Mouse (Mus musculus) gastrocnemius, adult 2 months (tissue): ENCODE results near the gene Ascc1. TPM values are rescaled to one million over a fixed set of nuclear protein-coding genes. Genes with fewer than 3 reads are reported as not detected.

ENCODE experiments used
- DNase-seq: peaks from one replicate; pipeline ENCODE4 v3.0.0; 2022
- H3K27ac ChIP-seq: fragments of 200-600 bp; 2 replicates; pipeline ENCODE4 v1.8.1; 2022; ENCODE audit warnings: mild to moderate bottlenecking
- H3K4me3 ChIP-seq: fragments of 200-600 bp; 2 replicates; pipeline ENCODE4 v1.8.1; 2022; ENCODE audit warnings: mild to moderate bottlenecking, moderate library complexity
- CTCF ChIP-seq: fragments of 200-600 bp; IDR thresholded peaks from 2 replicates; pipeline ENCODE4 v1.8.1; 2022; ENCODE audit warnings: antibody characterized with exemption, mild to moderate bottlenecking, moderate library complexity
- intact Hi-C: fragments of 180-260 bp; cut with DNase I; formaldehyde crosslinking; loops from one replicate; pipeline ENCODE4 v1.15.1; 2025
- total RNA-seq, 2 experiments: library from RNA; stranded (reverse); gene quantifications; 2 replicates each; pipeline ENCODE4 v1.2.3; 2021

Ascc1 gene
- total RNA-seq, 2 experiments from 2014 or later, result 13.6 to 14.6 TPM

DNA sequence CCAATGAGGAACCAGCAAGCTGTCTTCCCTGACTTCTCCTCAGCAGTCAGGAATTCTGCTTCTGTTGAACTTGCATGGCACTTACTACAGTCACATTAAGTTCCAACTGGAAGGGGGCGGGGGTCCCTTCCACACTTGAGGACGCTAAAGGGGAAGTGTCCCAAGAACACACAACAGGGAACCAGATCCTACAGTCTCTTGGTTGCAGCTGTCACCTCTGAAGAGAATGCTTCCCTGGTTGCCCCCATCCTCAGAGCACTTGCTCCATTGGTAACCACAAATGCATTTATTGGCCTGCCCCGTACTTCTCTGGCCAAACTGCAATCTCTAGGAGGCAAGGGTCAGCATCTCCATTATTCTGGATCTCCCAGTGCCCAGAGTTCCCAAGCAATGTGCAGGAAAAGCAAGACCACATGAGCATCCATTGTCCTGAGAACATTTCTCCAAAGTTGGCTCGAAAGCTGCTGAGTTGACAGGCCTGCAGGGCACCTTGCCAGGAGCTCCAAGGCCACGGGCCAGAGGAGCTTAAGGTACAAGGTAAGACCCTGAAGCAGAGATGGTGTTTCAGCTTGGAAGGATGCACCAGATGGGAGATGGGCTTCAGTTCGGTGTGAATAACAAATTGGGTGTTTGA lies 35.2 kb upstream of the Ascc1 start:
- no peak for TF ChIP-seq CTCF
- peak overlapping the region; percentile 69 for H3K27ac ChIP-seq
- intact Hi-C loops, result no loop called here
- no peak overlapping the region for H3K4me3 ChIP-seq
- peak; percentile 68 for DNase-seq

DNA sequence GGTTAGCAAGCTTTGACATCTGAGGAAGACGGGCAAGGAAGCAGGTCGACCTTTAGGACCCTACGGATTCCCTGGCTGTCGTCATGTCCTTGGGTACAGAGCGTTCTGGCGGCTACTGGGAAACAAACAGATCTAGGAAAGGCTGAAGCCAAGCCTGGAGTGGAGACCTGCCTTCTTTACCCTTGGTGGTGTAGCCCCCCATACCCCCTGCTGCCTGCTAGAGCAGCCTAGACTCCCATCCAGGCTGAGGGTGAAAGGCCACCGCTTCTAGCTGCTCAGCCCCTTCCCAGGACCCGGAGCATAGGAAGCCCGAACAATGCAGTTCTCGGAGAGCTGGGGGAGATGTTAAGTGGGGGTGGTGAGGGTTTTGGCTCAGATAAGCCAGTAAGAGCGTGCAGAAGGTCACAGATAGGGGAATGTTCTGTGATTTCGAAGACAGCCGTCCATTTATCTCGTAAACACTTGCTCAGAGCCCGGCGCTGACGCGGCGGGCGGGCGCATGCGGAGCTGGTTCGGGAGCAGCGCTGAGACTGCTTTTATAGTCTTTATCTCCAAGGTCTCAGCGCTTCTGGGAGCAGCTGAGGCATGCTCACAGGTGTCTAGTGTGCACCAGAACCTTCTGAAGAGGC lies 32.7 kb upstream of the Ascc1 start:
- TF ChIP-seq CTCF, result no peak
- intact Hi-C loops, result loop anchor here (1.0 kb wide), 1 partner anchor 18 kb away; no protein-coding TSS in a partner anchor

DNA sequence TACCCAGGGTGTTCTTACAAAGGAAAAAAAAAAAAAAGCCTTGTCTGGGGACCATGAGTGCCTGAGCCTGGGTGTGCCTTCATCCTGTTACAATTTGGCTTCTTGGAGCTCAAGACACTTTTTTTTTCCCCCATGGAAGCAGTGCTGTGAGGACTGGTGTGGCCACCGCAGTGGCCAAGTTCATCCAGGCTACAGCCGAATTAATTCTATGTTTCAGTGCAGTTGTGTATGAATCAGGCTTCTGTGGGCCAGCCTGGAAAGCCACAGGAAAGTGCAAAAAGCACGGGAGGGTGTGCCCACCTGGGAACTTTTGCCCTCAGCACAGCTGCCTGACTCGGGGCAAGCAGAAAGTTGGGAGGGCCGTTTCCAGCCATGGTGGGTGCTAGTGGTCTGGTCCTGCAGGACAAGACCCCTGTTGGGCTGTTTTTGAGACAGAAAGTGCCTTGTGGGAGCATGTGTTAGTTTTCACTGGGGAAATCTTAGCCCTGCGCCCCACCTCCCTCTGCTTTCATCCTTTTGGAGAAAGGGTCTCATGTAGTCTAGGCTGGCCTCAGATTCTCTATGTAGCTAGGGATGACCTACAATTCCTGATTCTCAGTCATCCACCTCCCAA lies 32.0 kb upstream of the Ascc1 start:
- Histone ChIP-seq H3K27ac (peak overlapping the region; percentile 100), H3K4me3 (peak overlapping the region; percentile 80)
- peak; percentile 68 for DNase-seq
- intact Hi-C loops, result loop anchor here (1.0 kb wide), 1 partner anchor 18 kb away; no protein-coding TSS in a partner anchor
- no peak for TF ChIP-seq CTCF

More for the DNA sequence above, 32.7 kb upstream of the Ascc1 start:
- peak; percentile 87 for DNase-seq
- H3K4me3 ChIP-seq, result peak overlapping the region; percentile 80
- H3K27ac ChIP-seq, result peak overlapping the region; percentile 100

DNA sequence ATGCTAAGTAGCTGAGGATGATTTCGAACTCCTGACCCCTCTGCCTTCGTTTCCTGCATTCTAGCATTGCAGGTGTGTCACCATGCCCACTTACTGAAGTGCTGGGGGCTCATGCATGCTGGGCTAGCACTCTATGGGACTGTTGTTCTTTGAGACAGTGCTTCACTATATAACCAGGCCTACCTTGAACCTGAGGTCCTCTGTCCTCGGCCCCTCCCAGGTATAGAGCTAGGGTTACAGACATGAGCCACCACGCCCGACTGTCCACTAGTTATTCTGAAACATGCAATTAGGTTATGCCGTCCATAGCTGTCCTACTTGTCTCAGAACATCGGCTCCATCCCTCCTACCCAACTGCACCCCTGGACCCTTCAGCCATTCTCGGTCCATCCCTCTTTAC lies 30.8 kb upstream of the Ascc1 start:
- TF ChIP-seq CTCF, result no peak
- no peak for DNase-seq
- intact Hi-C loops, result no loop called here
- Histone ChIP-seq H3K4me3 (no peak overlapping the region), H3K27ac (peak overlapping the region; percentile 100)

DNA sequence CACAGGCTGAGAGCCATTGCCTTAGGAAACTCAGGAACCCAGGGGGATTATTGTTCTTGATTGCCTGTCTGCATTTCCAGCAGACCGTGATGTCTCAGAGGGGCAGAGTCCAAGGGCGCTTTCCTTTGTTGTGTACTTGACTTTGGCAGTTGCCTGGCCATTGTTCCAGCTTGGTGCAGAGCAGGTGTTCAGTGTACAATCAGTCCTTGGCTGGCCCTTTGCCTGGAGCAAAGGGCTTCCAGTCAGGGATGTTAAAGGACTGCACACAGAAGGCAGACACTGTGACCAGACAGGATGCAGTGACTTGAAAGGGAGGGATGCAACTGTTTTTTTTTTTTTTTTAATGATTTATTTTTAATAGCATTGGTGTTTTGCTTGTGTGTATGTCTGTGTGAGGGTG lies 30.1 kb upstream of the Ascc1 start:
- TF ChIP-seq CTCF, result no peak
- H3K4me3 ChIP-seq, result no peak overlapping the region
- peak overlapping the region; percentile 100 for H3K27ac ChIP-seq
- DNase-seq, result peak; percentile 67
- intact Hi-C loops, result no loop called here

DNA sequence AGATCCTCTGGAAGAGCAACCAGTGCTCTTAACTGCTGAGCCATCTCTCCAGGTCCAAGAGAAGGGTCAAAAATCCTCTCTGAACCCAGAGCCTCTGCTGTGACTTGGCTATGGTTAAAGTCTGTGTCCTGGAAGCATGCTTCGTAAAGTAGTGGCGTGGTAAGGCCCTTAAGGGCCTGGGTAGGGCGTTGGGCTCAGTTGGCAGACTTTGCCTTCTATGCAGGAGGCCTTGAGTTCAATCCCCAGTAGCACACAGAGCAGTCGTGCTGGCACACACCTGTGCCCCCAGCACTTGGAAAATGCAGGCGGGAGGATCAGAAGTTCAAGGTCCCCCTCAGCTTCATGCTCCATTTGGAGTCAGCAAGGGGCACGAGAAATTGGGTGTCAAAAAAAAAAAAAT lies 29.6 kb upstream of the Ascc1 start:
- intact Hi-C loops, result no loop called here
- TF ChIP-seq CTCF, result no peak
- Histone ChIP-seq H3K4me3 (no peak overlapping the region), H3K27ac (peak overlapping the region; percentile 100)
- DNase-seq, result no peak

DNA sequence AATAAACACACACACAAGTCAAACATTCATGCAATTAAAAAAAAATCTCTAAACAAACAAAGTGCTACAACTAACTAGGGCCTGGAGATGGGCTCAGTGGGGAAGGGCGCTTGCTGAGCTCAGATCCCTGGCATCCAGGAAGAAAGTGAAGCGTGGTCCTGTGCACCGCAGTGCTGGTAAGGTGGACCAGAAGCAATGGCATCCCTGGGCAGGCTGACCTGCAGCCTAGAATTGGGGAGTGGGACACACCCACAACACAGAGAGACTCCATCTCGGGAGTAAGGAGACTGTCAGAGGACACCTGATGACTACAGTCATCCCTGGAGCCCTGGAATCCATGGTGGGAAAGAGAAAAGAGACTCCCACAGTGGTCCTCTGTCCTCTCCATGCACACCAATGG lies 29.2 kb upstream of the Ascc1 start:
- intact Hi-C loops, result no loop called here
- Histone ChIP-seq H3K27ac (peak overlapping the region; percentile 100), H3K4me3 (no peak overlapping the region)
- no peak for TF ChIP-seq CTCF
- no peak for DNase-seq

DNA sequence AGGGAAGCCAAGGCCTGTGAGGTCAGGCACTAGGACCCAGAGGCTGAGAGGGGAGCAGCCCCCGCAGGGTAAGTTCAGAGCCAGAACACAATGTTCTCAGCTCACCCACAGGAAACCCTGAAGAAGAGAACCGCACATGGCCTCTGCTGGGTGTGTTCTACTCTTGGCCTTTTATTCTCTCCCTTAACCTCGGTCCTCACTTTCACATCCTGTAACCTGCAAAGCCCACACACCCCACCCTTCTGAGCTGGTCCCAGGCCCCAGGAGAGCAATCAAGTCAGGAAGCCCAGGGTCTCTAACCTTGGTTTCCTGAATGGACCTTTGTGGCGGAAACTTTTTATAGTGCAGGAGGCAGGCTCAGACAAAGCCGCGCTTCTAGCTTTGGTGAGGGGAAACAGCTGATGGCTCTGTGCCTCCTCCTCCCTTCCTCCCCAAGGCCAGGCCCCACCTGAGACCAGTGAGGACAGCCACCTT lies 28.4 kb upstream of the Ascc1 start:
- peak overlapping the region; percentile 25 for H3K4me3 ChIP-seq
- intact Hi-C loops, result no loop called here
- TF ChIP-seq CTCF, result no peak
- peak overlapping the region; percentile 100 for H3K27ac ChIP-seq
- peak; percentile 78 for DNase-seq

DNA sequence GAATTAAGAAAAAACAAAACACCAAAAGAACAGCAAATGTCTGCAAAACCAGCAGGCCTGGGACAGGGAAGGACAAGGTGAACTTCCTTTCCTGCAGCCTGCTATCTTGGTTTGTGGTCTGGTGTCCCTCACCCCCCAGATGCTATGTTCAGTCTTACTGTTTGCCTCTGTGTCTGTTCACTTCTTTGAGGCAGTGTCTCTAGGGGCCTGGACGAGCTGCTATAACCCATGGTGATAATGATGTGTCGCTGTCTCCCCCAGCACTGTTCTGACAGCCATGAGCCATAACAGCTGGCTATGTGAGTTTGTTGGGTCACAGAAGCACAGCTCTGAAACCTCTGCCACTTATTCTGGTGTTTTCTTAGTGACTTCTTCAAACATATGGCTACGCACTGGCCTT lies 27.8 kb upstream of the Ascc1 start:
- intact Hi-C loops, result no loop called here
- peak overlapping the region; percentile 100 for H3K27ac ChIP-seq
- no peak for DNase-seq
- H3K4me3 ChIP-seq, result no peak overlapping the region; the same call in 1 of the 2 replicates
- no peak for TF ChIP-seq CTCF

DNA sequence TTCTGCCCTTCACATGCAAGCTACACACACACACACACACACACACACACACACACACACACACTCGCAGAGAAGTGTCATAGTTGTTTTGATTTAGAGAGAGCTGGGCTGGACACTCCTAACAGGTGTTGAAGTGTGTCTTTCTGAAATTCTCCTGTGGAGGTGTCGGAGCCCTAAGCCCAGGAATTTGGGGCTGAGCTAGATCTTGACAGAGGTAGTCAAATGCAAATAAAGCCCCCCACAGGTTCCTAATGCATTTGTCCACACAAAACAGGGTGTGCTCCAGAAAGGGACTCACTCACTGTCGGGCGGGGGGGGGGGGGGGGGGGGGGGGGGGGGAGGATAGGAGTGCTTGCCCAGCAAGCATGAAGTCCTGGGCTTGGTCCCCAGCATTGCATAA lies 25.5 kb upstream of the Ascc1 start:
- intact Hi-C loops, result no loop called here
- no peak for DNase-seq
- H3K4me3 ChIP-seq, result no peak overlapping the region
- H3K27ac ChIP-seq, result peak overlapping the region; percentile 88
- TF ChIP-seq CTCF, result no peak

DNA sequence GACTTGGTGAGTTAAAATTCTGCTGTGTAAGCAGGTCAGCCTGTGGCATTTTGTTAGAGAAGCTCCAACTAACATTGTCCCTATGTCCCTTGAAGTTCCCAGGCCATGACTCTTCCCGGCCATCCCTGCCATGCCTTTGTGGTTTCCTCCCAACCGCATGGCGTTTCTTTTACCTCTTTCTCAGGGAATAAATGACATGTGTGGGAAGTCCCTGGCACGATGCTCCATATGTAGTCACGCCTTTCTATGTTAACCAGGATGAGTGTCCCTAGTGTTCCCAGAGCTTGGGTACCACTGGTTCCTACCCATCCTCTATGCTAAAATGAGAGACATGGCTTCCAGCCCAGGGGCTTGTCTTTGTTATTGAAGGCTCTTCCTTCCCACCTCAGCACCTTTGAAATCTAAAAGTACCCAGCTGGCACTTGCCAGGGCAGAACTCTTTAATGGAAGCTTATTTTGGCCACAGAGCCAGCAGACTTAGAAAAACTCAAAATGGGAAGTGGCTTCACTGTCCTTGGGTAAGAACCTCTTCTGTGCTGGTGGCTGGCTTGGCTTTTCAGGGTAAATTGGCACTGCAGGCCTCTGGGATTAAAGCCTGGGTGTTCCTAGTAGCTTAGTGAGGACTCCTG lies 24.8 kb upstream of the Ascc1 start:
- no peak for DNase-seq
- peak overlapping the region; percentile 88 for H3K27ac ChIP-seq
- intact Hi-C loops, result no loop called here
- TF ChIP-seq CTCF, result no peak
- H3K4me3 ChIP-seq, result no peak overlapping the region

DNA sequence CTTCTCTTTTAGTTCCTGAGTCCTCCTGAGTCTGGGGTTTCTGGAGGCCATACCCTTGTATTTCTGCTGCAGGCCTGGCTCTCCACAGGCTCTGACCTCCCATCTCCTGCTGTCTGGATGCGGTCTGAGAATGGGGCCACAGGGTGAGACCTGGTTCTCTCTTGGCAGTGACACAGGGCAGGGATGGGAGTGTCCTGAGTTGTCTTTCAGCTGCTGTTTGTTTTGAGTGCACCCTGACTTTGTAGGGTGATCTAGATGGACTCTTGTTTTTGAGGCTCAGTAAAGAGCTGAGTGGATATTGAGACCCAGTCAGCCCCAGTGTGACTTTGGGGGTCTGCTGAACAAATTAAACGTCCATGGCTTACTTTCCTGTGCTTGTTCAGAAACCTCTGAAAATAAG lies 24.2 kb upstream of the Ascc1 start:
- TF ChIP-seq CTCF, result no peak
- intact Hi-C loops, result no loop called here
- no peak overlapping the region; the same call in 1 of the 2 replicates for H3K4me3 ChIP-seq
- DNase-seq, result peak; percentile 56
- H3K27ac ChIP-seq, result peak overlapping the region; percentile 88
